Mouse (Mus musculus) lung, embryonic 16.5 days (tissue): ENCODE results near the gene Rln3. TPM values are rescaled to one million over a fixed set of nuclear protein-coding genes. Genes with fewer than 3 reads are reported as not detected.

Experiments
- ATAC-seq: fragments of 200-750 bp; cut with Nextera tagmentation; 2 replicates; pipeline ENCODE4 v1.8.0; 2017; ENCODE audit warnings: low read depth, mild to moderate bottlenecking, moderate library complexity
- H3K27ac ChIP-seq: fragments of 300-500 bp; sonication (generic); 2 replicates; pipeline ENCODE4 v1.5.1; 2014; ENCODE audit warnings: mild to moderate bottlenecking, control low read depth, low read length
- H3K27me3 ChIP-seq: fragments of 300-500 bp; sonication (generic); 2 replicates; pipeline ENCODE4 v1.6.1; 2014; ENCODE audit warnings: low read depth, low read length, mixed read lengths; ENCODE audit not compliant: control insufficient read depth, insufficient read depth
- H3K36me3 ChIP-seq: fragments of 300-500 bp; sonication (generic); 2 replicates; pipeline ENCODE4 v1.6.1; 2014; ENCODE audit warnings: low read length; ENCODE audit not compliant: control insufficient read depth, insufficient read depth
- H3K4me1 ChIP-seq: fragments of 300-500 bp; sonication (generic); replicated peaks from 2 replicates; pipeline ENCODE4 v1.6.1; 2014; ENCODE audit warnings: low read length, mixed read lengths; ENCODE audit not compliant: control insufficient read depth, insufficient read depth
- H3K4me2 ChIP-seq: fragments of 300-500 bp; sonication (generic); 2 replicates; pipeline ENCODE4 v1.6.1; 2014; ENCODE audit warnings: low read depth, low read length, control low read depth
- H3K4me3 ChIP-seq: fragments of 300-500 bp; sonication (generic); 2 replicates; pipeline ENCODE4 v1.5.1; 2014; ENCODE audit warnings: mild to moderate bottlenecking, low read length, control low read depth
- H3K9ac ChIP-seq: fragments of 300-500 bp; sonication (generic); 2 replicates; pipeline ENCODE4 v1.6.1; 2014; ENCODE audit warnings: low read length, control low read depth
- H3K9me3 ChIP-seq: fragments of 300-500 bp; sonication (generic); 2 replicates; pipeline ENCODE4 v1.6.1; 2016; ENCODE audit warnings: low read length; ENCODE audit not compliant: control insufficient read depth
- WGBS: fragments of 180-500 bp; shearing (Covaris S2); extraction: QIAGEN DNeasy Blood & Tissue Kit; methylation state at CpG from one replicate; pipeline ENCODE4 v1.1.7; 2014; 5-methylcytosine and 5-hydroxymethylcytosine counted together
- polyA plus RNA-seq: library from polyadenylated mRNA; unstranded; fragments of >200 nt; fragmentation: Nextera tagmentation; extraction: Ambion mirVana; gene quantifications from 2 replicates; pipeline ENCODE4 v1.2.1, GENCODE M21; 2015

Gene Rln3
- polyA plus RNA-seq, 1 experiment from 2014 or later, result not detected

DNA sequence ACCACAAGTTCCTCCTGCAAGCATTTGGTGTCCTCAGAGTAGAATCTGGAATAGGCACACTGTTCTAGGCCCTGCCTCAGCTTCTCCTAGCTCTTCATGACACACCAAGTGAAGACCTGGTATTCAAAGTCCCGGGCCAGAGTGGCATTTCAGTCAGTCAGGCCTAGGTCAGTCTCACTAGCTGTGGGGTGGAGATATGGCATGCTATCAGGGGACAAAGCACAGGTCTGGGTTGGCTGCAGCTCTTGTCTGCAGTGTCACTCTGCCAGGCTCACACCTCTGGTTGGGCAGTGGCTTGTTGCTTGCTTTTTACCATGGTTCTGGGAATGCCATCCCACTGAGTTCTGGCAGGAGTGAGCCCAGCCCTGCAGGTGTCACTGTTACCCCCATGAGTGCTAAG, 31.6 kb upstream of the Rln3 start:
- Histone ChIP-seq H3K4me3 (no peak overlapping the region), H3K27ac (no peak overlapping the region), H3K9me3 (no peaks in the 10 kb centered on the region), H3K36me3 (peaks cover 12% of the 10 kb centered on the region), H3K4me2 (no peak overlapping the region), H3K27me3 (no peaks in the 10 kb centered on the region), H3K9ac (no peak overlapping the region), H3K4me1 (peaks cover 7% of the 10 kb centered on the region)
- 87% methylated on average over 1 of the region's 1 CpGs for WGBS
- ATAC-seq, result no peak

DNA sequence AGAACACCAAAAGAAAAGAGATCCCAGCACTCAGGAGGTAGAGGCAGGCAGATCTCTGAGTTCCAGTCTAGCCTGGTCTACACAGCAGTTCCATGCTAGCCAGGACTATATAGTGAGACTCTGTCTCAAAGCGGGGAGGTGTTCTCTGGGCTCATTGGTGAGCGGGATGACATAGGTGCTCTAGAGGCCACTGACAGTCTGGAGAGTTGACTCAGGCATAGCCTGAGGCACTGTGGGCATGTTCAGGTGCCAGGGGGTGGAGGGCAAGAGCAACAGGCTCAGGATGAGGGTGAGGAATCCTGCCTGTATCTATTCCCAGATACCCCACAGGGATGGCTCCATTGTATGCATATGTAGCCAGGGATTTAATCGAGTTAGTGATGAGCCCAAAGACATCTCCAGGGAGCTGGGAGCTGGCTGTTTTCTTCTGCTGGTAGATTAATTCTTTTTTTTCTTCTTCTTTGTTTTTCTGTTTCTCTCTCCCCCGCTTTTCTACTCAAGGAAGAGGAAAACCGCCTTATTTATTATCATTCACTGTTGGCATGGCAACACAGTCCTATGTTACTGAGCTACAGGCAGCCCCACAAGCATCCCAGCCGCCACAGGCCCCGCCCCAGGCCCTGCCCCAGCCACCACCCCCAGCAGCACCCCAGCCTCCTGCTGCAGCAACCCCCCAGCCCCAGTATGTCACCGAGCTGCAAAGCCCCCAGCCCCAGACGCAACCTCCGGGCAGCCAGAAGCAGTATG, 28.6 kb upstream of the Rln3 start:
- Histone ChIP-seq H3K27ac (no peak overlapping the region), H3K4me1 (peaks cover 16% of the 10 kb centered on the region)

DNA sequence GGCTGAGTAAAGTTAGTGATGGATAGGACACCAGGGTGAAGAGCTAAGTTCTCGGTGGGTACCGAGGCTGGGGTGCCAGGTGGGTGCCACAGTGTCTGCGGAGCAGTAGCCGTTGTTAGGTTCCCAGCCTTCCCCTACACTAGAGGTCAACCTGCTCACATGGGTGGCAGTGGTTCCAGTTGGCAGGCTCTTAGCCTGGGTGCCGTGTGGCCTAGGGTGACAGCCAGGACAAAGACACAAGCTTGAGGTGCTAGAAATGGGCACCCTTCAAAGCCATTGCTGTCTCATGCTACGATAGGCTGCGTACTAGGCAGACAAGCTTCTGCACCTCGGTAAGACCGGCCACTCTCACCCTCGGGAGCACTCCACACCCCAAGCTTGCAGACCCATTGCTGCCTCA, 27.5 kb upstream of the Rln3 start:
- no peak for ATAC-seq
- Histone ChIP-seq H3K4me2 (no peak overlapping the region), H3K4me1 (peaks cover 26% of the 10 kb centered on the region), H3K27ac (no peak overlapping the region), H3K9ac (no peak overlapping the region), H3K4me3 (no peak overlapping the region), H3K27me3 (no peaks in the 10 kb centered on the region), H3K36me3 (peaks cover 4% of the 10 kb centered on the region; the same call in 1 of the 2 replicates), H3K9me3 (no peaks in the 10 kb centered on the region)
- 86% methylated on average over 10 of the region's 10 CpGs for whole genome bisulfite sequencing

More for the DNA sequence above, 28.6 kb upstream of the Rln3 start:
- no peak for ATAC-seq
- Histone ChIP-seq H3K9me3 (no peaks in the 10 kb centered on the region), H3K4me3 (no peak overlapping the region), H3K27me3 (no peaks in the 10 kb centered on the region), H3K36me3 (peaks cover 4% of the 10 kb centered on the region; the same call in 1 of the 2 replicates), H3K4me2 (no peak overlapping the region), H3K9ac (no peak overlapping the region)
- WGBS, result 65% methylated on average over 10 of the region's 10 CpGs

DNA sequence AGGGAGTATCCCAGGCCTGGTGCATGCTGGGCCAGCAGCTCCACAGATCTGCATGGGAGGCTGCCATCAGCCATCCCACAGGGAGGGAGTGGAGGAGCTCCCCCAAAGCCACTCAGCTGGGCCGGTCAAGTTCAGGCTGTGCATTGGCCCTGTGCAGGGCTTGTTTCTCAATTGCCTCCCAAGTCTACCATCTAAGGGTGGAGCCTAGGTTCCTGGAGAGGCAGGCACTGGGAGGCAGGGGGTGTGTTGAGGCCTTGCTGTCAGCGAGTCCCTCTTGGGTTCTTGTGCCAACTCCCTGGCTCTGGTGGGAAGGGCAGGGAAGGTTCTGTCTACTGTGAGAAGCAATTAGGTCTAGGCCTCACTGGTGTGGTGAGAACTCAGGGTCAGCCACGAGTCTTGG, 27.1 kb upstream of the Rln3 start:
- Histone ChIP-seq H3K36me3 (peaks cover 4% of the 10 kb centered on the region; the same call in 1 of the 2 replicates), H3K4me3 (no peak overlapping the region), H3K9me3 (no peaks in the 10 kb centered on the region), H3K4me2 (no peak overlapping the region), H3K9ac (no peak overlapping the region), H3K4me1 (peaks cover 26% of the 10 kb centered on the region), H3K27ac (no peak overlapping the region), H3K27me3 (no peaks in the 10 kb centered on the region)
- ATAC-seq, result no peak
- 54% methylated on average over 3 of the region's 3 CpGs for WGBS

DNA sequence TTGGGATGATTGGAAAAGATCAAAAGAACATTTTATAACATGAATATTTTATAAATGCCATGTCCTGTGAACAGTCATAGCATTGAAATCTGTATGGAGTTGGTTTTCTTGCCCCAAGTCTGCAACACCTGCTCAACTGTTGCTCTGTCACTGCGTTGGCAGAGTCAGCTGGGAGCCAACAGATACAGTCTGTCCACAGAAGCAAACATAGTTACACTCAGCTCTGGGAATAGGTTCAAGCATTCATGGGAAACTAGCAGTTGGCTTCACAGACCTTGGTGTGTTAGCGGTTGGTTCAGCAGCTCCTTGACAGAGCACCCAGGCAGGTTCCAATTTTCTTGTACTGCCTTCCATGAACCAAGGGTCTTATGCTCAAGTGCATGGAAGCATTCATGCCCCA, 25.9 kb upstream of the Rln3 start:
- Histone ChIP-seq H3K27me3 (no peaks in the 10 kb centered on the region), H3K36me3 (peaks cover 4% of the 10 kb centered on the region; the same call in 1 of the 2 replicates), H3K4me2 (no peak overlapping the region), H3K9ac (no peak overlapping the region), H3K27ac (no peak overlapping the region), H3K4me1 (peaks cover 26% of the 10 kb centered on the region), H3K9me3 (no peaks in the 10 kb centered on the region), H3K4me3 (no peak overlapping the region)
- ATAC-seq, result no peak
- WGBS, result 78% methylated on average over 2 of the region's 2 CpGs

DNA sequence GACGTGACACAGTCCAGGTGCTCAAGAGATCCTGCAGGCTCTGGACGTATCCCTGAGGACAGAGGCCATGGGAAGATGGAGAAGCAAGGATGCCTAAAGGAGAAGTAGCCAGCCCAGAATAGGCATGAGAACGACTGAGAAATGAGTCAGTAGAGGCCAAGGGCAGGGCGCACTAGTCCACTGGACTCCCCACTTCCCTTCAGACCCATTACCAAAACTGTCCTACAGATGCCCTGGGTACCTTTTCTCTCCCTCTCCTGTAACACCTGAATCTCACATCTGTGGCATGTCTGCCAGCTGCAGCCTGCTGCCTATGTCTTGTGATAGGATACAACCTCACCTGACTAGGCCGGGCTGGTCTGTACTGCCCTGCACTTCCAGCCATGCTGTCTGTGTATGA, 25.4 kb upstream of the Rln3 start:
- Histone ChIP-seq H3K4me1 (peaks cover 26% of the 10 kb centered on the region), H3K27ac (no peak overlapping the region)
- ATAC-seq, result no peak

DNA sequence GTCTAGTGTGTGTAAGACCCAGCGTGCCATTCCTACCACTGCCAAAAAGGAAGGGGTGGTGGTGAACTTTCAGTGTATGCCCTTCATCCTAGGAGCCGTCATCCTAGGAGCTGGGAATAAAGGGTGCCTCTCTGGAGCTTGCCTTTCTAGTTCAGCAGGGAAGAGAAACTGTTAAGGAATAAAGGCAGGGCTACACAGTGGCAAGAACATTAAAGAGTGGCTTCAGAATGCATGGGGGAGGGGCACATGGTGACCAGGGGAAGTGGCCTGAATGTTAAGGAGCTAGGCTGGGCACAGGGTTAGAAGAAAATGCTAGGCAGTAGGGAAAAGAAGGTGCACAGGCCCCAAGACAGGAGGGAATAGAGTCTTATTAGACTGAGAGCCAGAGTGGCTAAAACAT, 24.9 kb upstream of the Rln3 start:
- ATAC-seq, result no peak
- no peaks in the 10 kb centered on the region for H3K36me3 ChIP-seq
- 57% methylated on average over 2 of the region's 2 CpGs for WGBS
- no peak overlapping the region for H3K4me3 ChIP-seq
- no peak overlapping the region for H3K4me2 ChIP-seq
- H3K9me3 ChIP-seq, result no peaks in the 10 kb centered on the region
- H3K4me1 ChIP-seq, result peaks cover 26% of the 10 kb centered on the region
- no peaks in the 10 kb centered on the region for H3K27me3 ChIP-seq
- no peak overlapping the region for H3K9ac ChIP-seq
- H3K27ac ChIP-seq, result no peak overlapping the region

More for the DNA sequence above, 25.4 kb upstream of the Rln3 start:
- WGBS, result 74% methylated on average over 5 of the region's 5 CpGs
- Histone ChIP-seq H3K4me2 (no peak overlapping the region), H3K9me3 (no peaks in the 10 kb centered on the region), H3K4me3 (no peak overlapping the region), H3K9ac (no peak overlapping the region), H3K36me3 (peaks cover 4% of the 10 kb centered on the region; the same call in 1 of the 2 replicates), H3K27me3 (no peaks in the 10 kb centered on the region)

DNA sequence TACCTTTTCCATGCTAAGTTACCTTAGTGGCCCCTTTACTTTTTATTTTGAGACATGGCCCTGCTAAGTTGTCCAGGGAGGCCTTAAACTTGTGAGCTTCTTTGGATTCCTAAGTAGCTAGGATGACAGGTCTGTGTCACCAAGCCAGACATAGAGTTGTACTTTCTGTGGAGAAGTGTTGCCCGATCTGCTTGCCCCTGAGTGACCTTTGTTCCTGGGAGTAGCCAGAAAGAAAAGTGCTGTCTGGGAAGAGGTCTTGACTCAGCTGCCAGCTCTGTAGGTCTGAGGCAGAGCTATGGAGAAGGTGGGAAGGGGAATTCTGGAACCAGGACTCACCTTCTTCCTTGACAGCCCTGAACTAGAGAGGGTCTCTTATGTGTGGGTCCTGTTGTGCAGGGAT, 24.4 kb upstream of the Rln3 start:
- Histone ChIP-seq H3K36me3 (no peaks in the 10 kb centered on the region), H3K9ac (no peak overlapping the region), H3K4me2 (no peak overlapping the region), H3K4me1 (peaks cover 26% of the 10 kb centered on the region), H3K4me3 (no peak overlapping the region), H3K27ac (0 out of 2 replicates have a peak overlapping the region, but pooled peaks have one; percentile 15), H3K27me3 (no peaks in the 10 kb centered on the region), H3K9me3 (no peaks in the 10 kb centered on the region)
- ATAC-seq, result no peak
- 23% methylated on average over 1 of the region's 1 CpGs for WGBS

DNA sequence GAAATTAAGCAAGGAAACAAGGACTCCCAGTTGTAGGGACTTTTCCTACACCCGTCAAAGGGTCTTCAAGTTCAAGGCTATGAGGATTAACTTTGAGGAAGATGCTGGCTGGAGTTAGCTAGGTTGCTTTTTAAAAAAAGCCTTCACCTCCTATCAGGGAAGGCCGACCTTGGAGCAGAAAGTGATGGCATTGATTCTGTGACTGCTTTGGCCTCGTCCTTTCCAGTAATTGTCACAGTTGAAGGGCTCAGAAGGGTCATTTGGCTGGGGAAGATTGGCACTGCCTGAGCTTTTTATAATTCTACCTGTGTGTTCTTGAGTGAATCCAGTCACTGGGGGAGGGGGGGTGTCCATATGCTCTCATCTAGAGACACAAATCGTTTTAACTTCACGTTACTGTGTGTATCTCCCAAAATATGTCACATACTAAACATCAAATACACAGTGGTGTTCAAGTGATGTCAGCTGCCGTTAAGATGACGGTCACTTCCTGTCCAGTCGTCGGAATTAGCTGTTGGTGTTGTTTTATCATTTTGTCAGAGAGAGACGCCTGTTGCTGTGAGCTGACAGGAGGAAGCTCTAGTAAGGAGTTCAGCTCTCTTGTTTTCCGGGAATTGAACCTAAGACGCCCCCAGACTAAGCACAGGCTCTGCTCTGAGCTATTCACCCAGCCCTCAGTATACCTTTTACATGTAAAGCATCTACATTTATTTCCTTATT, 23.7 kb upstream of the Rln3 start:
- H3K36me3 ChIP-seq, result no peaks in the 10 kb centered on the region
- no peak overlapping the region for H3K4me3 ChIP-seq
- peaks cover 26% of the 10 kb centered on the region for H3K4me1 ChIP-seq
- no peak for ATAC-seq
- no peaks in the 10 kb centered on the region for H3K9me3 ChIP-seq
- no peak overlapping the region for H3K9ac ChIP-seq
- 32% methylated on average over 12 of the region's 12 CpGs for WGBS
- H3K27ac ChIP-seq, result 0 out of 2 replicates have a peak overlapping the region, but pooled peaks have one; percentile 15
- H3K4me2 ChIP-seq, result peak overlapping the region; percentile 45; the same call in 1 of the 2 replicates
- no peaks in the 10 kb centered on the region for H3K27me3 ChIP-seq
